Mouse (Mus musculus) thymus, adult 2 months (tissue): Measurements from ENCODE around the gene Rps6ka2.

Experiments used
- CTCF ChIP-seq: fragments of 200-500 bp; IDR thresholded peaks from 2 replicates; pipeline ENCODE4 v1.5.1; 2012; ENCODE audit warnings: mild to moderate bottlenecking, control low read depth, low read length, moderate library complexity, borderline replicate concordance; ENCODE audit not compliant: control insufficient read depth, poor library complexity, insufficient read depth; ENCODE audit errors: extremely low read depth
- POLR2A ChIP-seq: fragments of 200-500 bp; IDR thresholded peaks from 2 replicates; pipeline ENCODE4 v1.6.1; 2012; ENCODE audit warnings: mild to moderate bottlenecking, low read length, control low read depth, moderate library complexity; ENCODE audit not compliant: control insufficient read depth, poor library complexity, insufficient read depth; ENCODE audit errors: extremely low read depth

- TF ChIP-seq CTCF (no peak), POLR2A (no peak)
These were observed 17.3 kb upstream of the Rps6ka2 start for GRCm38 (mm10) chr17:7152662-7153061.
